In genomic region chr5:22315990-22316389, GRCm38 (mm10) we compare ENCODE assay signal across 23 mouse cellular contexts. TPM values are rescaled to one million over a fixed set of nuclear protein-coding genes. Genes with fewer than 3 reads are reported as not detected.
DNase-seq lines count a peak whose midpoint lies in the region; ATAC-seq and TF ChIP-seq lines count a peak whose summit lies in the region.
"Had no signal": no experiment of that assay in that cellular context is flagged by ENCODE, and none has a peak within 500 bp of the region (broad histone marks: within the 10 kb centered on the region; RNA-seq: fewer than 3 reads in every experiment).

No protein-coding gene starts in this region.

- peak; percentile 46 for DNase-seq in cerebellum, adult 11-12 months
- DNase-seq in cerebellum, postnatal 36 days = no peak
- peak; percentile 59 for DNase-seq in cerebellum, adult 9-11 months
- DNase-seq in cerebellum, postnatal 4 days (ENCODE audit: low spot score in 2 of 2) = no peak
- peak; percentile 32 for DNase-seq in forebrain, postnatal 0 days
- no peak for DNase-seq in forebrain, embryonic 14.5 days (ENCODE audit: low spot score)
- DNase-seq: adrenal gland, adult 8-10 months; adrenal gland, postnatal 14 days; adrenal gland, postnatal 36 days; B cell, adult 2 months; embryo, embryonic 11 days; gastrocnemius, adult 2 months had no signal

- ATAC-seq in forebrain, postnatal 0 days = peak; percentile 47; the same call in 1 of the 2 replicates
- no peak for ATAC-seq in forebrain, embryonic 14.5 days
- ATAC-seq: activated CD4-positive, CD25-positive, alpha-beta regulatory T cell, adult 4 months; CD4-positive, CD25-positive, alpha-beta regulatory T cell, adult 4 months; forebrain, embryonic 15.5 days; Patski had no signal

- no peak overlapping the region for H3K9ac ChIP-seq in forebrain, postnatal 0 days
- H3K9ac ChIP-seq in forebrain, embryonic 14.5 days (ENCODE audit: low read length) = no peak overlapping the region
- H3K9ac ChIP-seq: embryonic facial prominence, embryonic 13.5 days; embryonic facial prominence, embryonic 15.5 days; forebrain, embryonic 12.5 days; forebrain, embryonic 15.5 days had no signal

- no peak overlapping the region for H3K27ac ChIP-seq in forebrain, postnatal 0 days (ENCODE audit: low read depth, low read length)
- no peak overlapping the region for H3K27ac ChIP-seq in forebrain, embryonic 14.5 days (ENCODE audit: low read depth, low read length)
- H3K27ac ChIP-seq: embryonic facial prominence, embryonic 13.5 days; embryonic facial prominence, embryonic 15.5 days; forebrain, embryonic 10.5 days; forebrain, embryonic 12.5 days; forebrain, embryonic 15.5 days; gastrocnemius, adult 2 months had no signal

- no peak overlapping the region for H3K4me3 ChIP-seq in forebrain, postnatal 0 days (ENCODE audit: low read depth, low read length)
- no peak overlapping the region for H3K4me3 ChIP-seq in forebrain, embryonic 14.5 days (ENCODE audit: low read depth, low read length)
- H3K4me3 ChIP-seq: embryonic facial prominence, embryonic 13.5 days; embryonic facial prominence, embryonic 15.5 days; erythroblast, embryonic 14.5 days; forebrain, embryonic 10.5 days; forebrain, embryonic 12.5 days; forebrain, embryonic 15.5 days; gastrocnemius, adult 2 months had no signal

- WGBS in forebrain, postnatal 0 days = 61% methylated on average over 2 of the region's 2 CpGs
- 81% methylated on average over 2 of the region's 2 CpGs for WGBS in forebrain, embryonic 14.5 days

- H3K4me1 ChIP-seq in forebrain, postnatal 0 days (ENCODE audit: insufficient read depth) = no peaks in the 10 kb centered on the region
- H3K4me1 ChIP-seq in forebrain, embryonic 14.5 days (ENCODE audit: control insufficient read depth, insufficient read depth, low read length) = no peaks in the 10 kb centered on the region
- H3K4me1 ChIP-seq: embryonic facial prominence, embryonic 13.5 days; embryonic facial prominence, embryonic 15.5 days; forebrain, embryonic 10.5 days; forebrain, embryonic 12.5 days; forebrain, embryonic 15.5 days had no signal

- TF ChIP-seq CTCF in forebrain, postnatal 0 days (IDR thresholded peaks at IDR 0.05; ENCODE audit: low read depth) = no peak

- H3K4me2 ChIP-seq in forebrain, postnatal 0 days (ENCODE audit: low read depth) = no peak overlapping the region
- no peak overlapping the region for H3K4me2 ChIP-seq in forebrain, embryonic 14.5 days (ENCODE audit: low read length)
- H3K4me2 ChIP-seq: embryonic facial prominence, embryonic 13.5 days; embryonic facial prominence, embryonic 15.5 days; forebrain, embryonic 12.5 days; forebrain, embryonic 15.5 days had no signal

- no peaks in the 10 kb centered on the region for H3K9me3 ChIP-seq in forebrain, postnatal 0 days (ENCODE audit: low read length)
- no peaks in the 10 kb centered on the region for H3K9me3 ChIP-seq in forebrain, embryonic 14.5 days (replicated peaks; ENCODE audit: control insufficient read depth, low read length)
- H3K9me3 ChIP-seq: embryonic facial prominence, embryonic 13.5 days; embryonic facial prominence, embryonic 15.5 days; forebrain, embryonic 10.5 days; forebrain, embryonic 12.5 days; forebrain, embryonic 15.5 days; G1E had no signal

- H3K27me3 ChIP-seq in forebrain, postnatal 0 days (ENCODE audit: insufficient read depth, low read length) = no peaks in the 10 kb centered on the region
- H3K27me3 ChIP-seq in forebrain, embryonic 14.5 days (replicated peaks; ENCODE audit: control insufficient read depth, insufficient read depth, low read length) = no peaks in the 10 kb centered on the region
- H3K27me3 ChIP-seq: CH12.LX; embryonic facial prominence, embryonic 13.5 days; embryonic facial prominence, embryonic 15.5 days; forebrain, embryonic 12.5 days; forebrain, embryonic 15.5 days had no signal

- H3K36me3 ChIP-seq in forebrain, postnatal 0 days (ENCODE audit: insufficient read depth) = no peaks in the 10 kb centered on the region
- no peaks in the 10 kb centered on the region for H3K36me3 ChIP-seq in forebrain, embryonic 14.5 days (ENCODE audit: control insufficient read depth, insufficient read depth, low read length)
- H3K36me3 ChIP-seq: embryonic facial prominence, embryonic 13.5 days; embryonic facial prominence, embryonic 15.5 days; forebrain, embryonic 10.5 days; forebrain, embryonic 12.5 days; forebrain, embryonic 15.5 days; G1E had no signal

RNA-seq across cellular contexts. Expression of gene Reln, which starts 28.5 kb away (rescaled TPM):
- total RNA-seq in forebrain, postnatal 0 days (2014; rRNA removed) = 155 and 208 TPM in 2 replicates
- 35.6 and 40.5 TPM in 2 replicates for polyA plus RNA-seq in forebrain, postnatal 0 days (2015; fragmentation: Nextera tagmentation; extraction: Ambion mirVana)
- polyA plus RNA-seq in forebrain, embryonic 14.5 days (2014; fragmentation: Nextera tagmentation; extraction: Ambion mirVana) = 55.4 and 61.7 TPM in 2 replicates
- polyA plus RNA-seq: Patski had no signal

Comparison
In these comparisons a context has a peak if more than half of its experiments do, and no peak if none do; other contexts are left out.
1. DNase-seq: peak in cerebellum, adult 11-12 months (single experiment), cerebellum, adult 9-11 months (single experiment) and forebrain, postnatal 0 days (single experiment); none in cerebellum, postnatal 36 days (0 of 2), cerebellum, postnatal 4 days (0 of 2) and forebrain, embryonic 14.5 days (single experiment).